Mouse (Mus musculus) CD4-positive helper T cell, adult 2 months (primary cell): Measurements from ENCODE around the gene Vps26a.
"Not testable (repeated sequence)": the region's sequence is repeated elsewhere in the genome, so short reads cannot be mapped to it uniquely, and the experiment has no call there.

ENCODE experiments used
- DNase-seq: peaks from one replicate; pipeline ENCODE4 v3.0.0-alpha.2; 2012; ENCODE audit warnings: low read depth, missing footprints, low spot score

The Vps26a gene

GRCm38 (mm10) chr10:62500916-62501615, 14.5 kb upstream of the Vps26a start:
- DNase-seq, result peak; percentile 65

GRCm38 (mm10) chr10:62500088-62500915, 13.7 kb upstream of the Vps26a start:
- DNase-seq, result peak; percentile 87

- not testable (repeated sequence) for DNase-seq
Measured at GRCm38 (mm10) chr10:62491681-62492080, 5.1 kb upstream of the Vps26a start.

- peak; percentile 60 for DNase-seq
Measured at GRCm38 (mm10) chr10:62488266-62488665, 1.7 kb upstream of the Vps26a start.

GRCm38 (mm10) chr10:62485878-62486582, 575 bp downstream of the Vps26a start:
- peak; percentile 48 for DNase-seq

- DNase-seq, result no peak
Measured at GRCm38 (mm10) chr10:62481108-62481852, 5.3 kb downstream of the Vps26a start.

GRCm38 (mm10) chr10:62476980-62477379, 9.6 kb downstream of the Vps26a start:
- DNase-seq, result no peak

GRCm38 (mm10) chr10:62474944-62475343, 11.7 kb downstream of the Vps26a start:
- DNase-seq, result no peak

GRCm38 (mm10) chr10:62471105-62471504, 15.5 kb downstream of the Vps26a start:
- no peak for DNase-seq

- DNase-seq, result no peak
Measured at GRCm38 (mm10) chr10:62469736-62470135, 16.9 kb downstream of the Vps26a start.

GRCm38 (mm10) chr10:62461321-62461720, 25.3 kb downstream of the Vps26a start:
- DNase-seq, result no peak

- not testable (repeated sequence) for DNase-seq
Measured at GRCm38 (mm10) chr10:62452001-62452400, 34.6 kb downstream of the Vps26a start.

GRCm38 (mm10) chr10:62450280-62450640, 36.3 kb downstream of the Vps26a start:
- no peak for DNase-seq

- peak; percentile 91 for DNase-seq
Measured at GRCm38 (mm10) chr10:62449364-62450279, 37.0 kb downstream of the Vps26a start, which contains the start of the genes 4930507D05Rik and Supv3l1. 4930507D05Rik (plus strand) TSS chr10:62449489. Supv3l1 (minus strand) TSS chr10:62449738.

- DNase-seq, result no peak
Measured at GRCm38 (mm10) chr10:62430427-62430826, 56.2 kb downstream of the Vps26a start.

- DNase-seq, result no peak
Measured at GRCm38 (mm10) chr10:62425081-62425871, 61.3 kb downstream of the Vps26a start.

- DNase-seq, result no peak
Measured at GRCm38 (mm10) chr10:62422255-62422654, 64.3 kb downstream of the Vps26a start, which contains the start of gene Hkdc1. Hkdc1 (minus strand) TSS chr10:62422491.

GRCm38 (mm10) chr10:62421127-62421526, 65.5 kb downstream of the Vps26a start:
- no peak for DNase-seq

- no peak for DNase-seq
Measured at GRCm38 (mm10) chr10:62420399-62420798, 66.2 kb downstream of the Vps26a start.
